Mouse (Mus musculus) spleen, adult 2 months (tissue): ENCODE measurements at regions not wholly inside any gene's neighbourhood (a gene's known extent, or its start where the extent isn't known, plus 50 kb on each side); places are given as distances from the start of the nearest gene placed in this dataset.

Experiments used
- CTCF ChIP-seq: fragments of 200-500 bp; IDR thresholded peaks from 2 replicates; pipeline ENCODE4 v1.5.1; 2011; ENCODE audit warnings: mild to moderate bottlenecking, inconsistent platforms; ENCODE audit not compliant: insufficient read depth, insufficient read length, insufficient replicate concordance; ENCODE audit errors: extremely low read depth
- POLR2A ChIP-seq: fragments of 200-500 bp; IDR thresholded peaks from 2 replicates; pipeline ENCODE4 v1.6.1; 2011; ENCODE audit warnings: low read depth, low read length, inconsistent platforms

DNA sequence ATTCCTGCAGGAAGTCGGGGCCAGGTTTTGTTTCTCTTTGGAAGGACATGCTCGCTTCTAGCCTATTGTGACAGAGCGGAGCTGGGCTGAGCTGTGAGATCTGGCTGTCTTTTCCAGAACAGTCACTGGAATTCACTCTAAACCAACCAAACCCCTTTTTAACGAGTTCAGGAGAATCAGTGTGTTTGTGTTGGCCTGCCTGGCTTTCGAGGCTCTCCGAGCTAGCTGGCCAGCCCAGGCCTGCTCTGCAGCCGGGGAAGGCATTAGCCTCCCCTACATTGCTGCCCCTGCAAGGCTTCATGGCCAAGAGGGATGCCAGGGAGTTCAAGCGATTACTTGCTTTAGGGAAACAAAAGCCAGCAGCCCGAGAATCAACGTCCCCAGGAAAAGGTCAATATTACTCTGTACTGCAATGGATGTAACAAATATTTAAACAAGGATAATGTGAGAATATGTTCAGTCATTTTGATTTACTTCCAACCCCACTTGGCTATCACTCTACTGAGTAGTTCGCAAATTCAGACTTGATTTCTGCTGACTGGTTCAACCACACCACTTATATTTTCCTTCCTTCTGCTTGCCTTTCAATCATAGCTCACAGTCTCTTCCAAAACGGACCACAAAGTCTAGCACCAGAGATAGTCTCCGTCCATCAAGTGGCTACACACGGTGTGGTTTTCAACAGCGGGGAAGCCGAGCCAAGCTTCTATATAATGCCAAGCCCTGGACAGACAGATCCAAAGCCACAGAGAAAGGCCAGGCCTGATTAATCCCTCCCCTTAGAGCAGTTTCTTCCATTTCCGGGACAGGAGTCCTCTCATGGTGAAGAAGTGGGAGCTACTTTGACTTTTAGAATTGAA, 424.6 kb downstream of the Wdr11 start:
- TF ChIP-seq CTCF (no peak), POLR2A (no peak)
